Mouse (Mus musculus) naive thymus-derived CD4-positive, alpha-beta T cell, adult 2 months (primary cell): ENCODE results near the gene Bcl2.
"Not testable (repeated sequence)": the region's sequence is repeated elsewhere in the genome, so short reads cannot be mapped to it uniquely, and the experiment has no call there.

Experiments used
- DNase-seq: peaks from one replicate; pipeline ENCODE4 v3.0.0-alpha.2; 2011; ENCODE audit warnings: low read depth

The Bcl2 gene

DNA sequence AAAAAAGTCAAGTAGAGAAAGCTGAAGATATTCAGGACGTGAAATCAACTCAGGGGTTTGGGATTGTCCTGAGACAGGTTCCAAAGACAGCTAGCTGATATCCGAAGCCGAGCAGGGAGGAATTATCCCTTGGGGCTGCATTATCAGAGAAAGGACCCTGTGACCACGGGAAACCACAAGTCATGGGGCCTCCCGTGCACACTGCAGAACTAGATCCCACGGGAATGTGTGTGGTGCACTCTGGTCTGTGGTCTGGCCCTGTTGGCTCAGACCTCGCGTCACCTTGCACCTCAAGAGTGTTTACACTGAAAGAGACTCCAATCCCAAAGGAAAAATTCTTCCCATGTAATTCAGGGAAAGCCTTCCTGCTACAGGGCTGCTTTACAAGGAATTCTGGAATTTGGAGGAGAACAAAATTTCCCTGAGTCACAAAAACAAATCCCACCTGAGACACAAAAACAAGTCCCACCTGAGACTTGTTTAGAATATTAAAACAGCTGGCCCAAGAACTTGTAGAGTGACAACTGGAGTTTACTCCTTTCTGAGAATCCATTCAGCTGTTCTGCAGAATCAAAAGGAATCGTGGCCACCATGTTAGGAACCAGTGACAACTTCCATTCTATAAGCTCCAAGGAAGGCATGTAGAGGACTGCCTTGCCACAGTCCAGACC is 158.4 kb downstream of the Bcl2 start:
- DNase-seq: no peak

DNA sequence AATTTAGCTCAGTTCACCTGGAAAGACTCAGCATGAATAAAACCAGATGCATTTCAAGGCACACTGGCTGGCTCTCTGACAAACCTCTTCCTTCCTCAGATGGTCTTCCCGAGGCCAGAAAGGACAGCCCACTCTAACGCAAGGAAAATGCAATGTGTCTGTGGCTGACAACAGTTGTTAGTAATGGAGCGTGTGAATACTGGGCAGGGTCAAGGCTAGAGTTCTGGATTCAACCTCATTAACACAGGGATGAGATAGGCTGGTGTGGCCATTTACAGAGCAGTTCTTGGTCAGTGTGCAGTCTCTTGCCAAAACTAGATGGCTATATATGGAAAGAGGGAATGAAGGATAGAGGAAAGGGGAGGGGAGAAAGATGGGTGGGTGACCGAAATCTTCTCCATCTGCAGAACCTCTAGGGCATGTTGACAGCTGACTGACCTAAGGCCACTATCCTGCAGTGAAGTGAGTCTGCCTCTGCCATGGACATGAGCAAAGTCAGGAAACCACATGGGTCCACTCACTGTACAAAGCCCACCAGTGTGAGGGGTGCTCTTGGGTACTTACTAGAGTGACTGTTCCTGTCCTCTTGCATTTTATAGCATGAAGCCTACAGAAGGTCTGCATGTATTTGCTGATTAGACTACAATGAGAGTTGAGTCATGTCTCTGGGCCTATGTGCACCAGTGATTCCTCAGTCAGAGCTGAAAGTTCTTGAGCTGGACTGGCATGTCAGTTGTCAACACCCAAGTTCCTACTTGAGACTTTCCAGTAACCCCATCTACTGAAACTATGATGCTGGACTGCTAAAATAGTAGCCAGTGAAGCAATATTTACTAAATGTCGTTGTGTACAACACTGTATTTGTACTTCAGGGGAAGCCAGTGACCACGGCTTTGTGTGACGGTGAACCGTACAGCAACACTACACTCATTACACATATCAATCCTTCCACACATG is 159.9 kb downstream of the Bcl2 start:
- no peak for DNase-seq

DNA sequence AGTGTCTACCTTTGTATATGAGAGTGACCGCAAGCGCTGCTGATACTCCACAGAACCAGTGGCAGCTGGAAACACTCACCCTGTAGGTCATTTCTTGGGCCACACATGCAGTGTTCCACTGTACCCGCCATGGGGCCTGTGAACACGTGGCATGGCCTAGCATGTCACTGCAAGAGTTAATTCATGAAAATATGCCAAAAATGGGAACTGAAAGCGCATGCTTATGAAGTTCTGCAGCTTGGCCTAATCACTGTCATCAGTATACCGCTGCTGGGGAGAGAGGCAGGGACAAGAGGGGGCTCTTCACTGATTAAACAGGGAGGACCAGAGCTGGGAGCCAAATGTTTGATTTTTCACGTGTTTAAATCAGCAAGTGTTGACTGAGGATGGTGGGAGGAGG is 161.2 kb downstream of the Bcl2 start:
- no peak for DNase-seq

DNA sequence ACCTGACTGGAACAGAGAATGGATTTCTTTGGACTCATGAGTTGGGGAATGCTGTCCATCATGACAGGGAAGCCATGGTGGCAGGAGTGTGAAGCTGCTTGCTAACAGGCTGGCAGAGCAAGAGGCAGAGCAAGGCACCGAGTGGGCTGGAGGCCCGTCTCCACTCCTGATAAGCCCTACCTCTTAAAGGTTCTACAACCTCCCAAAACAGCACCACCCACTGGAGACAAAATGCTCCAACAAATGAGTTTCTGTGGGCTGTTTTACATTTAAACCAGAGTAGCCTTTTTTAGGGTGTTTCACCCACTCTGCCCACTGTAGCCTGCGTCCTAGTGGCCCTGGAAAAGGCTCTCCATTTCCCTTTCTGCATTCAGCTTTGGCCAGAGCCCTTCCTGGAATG is 163.5 kb downstream of the Bcl2 start:
- no peak for DNase-seq

DNA sequence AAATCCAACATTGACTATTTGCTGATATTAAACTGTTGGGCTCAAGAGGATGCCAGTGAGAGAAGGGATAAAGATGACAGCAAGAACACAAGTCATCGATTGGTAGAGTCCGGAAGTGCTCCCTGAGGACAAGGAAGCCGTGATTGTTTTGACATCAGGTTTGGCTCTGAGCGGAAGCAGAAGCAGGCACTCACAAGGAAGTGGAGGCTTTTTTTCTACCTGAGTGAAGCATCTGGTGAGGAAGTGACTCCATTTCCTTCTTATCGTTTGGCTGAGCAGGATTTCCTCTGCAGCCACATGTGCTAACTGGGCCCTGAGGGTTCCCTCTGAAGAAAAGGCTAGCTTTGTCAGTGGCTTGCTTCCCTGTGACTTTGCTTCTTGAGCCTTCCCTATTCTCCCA is 165.0 kb downstream of the Bcl2 start:
- peak; percentile 71 for DNase-seq

DNA sequence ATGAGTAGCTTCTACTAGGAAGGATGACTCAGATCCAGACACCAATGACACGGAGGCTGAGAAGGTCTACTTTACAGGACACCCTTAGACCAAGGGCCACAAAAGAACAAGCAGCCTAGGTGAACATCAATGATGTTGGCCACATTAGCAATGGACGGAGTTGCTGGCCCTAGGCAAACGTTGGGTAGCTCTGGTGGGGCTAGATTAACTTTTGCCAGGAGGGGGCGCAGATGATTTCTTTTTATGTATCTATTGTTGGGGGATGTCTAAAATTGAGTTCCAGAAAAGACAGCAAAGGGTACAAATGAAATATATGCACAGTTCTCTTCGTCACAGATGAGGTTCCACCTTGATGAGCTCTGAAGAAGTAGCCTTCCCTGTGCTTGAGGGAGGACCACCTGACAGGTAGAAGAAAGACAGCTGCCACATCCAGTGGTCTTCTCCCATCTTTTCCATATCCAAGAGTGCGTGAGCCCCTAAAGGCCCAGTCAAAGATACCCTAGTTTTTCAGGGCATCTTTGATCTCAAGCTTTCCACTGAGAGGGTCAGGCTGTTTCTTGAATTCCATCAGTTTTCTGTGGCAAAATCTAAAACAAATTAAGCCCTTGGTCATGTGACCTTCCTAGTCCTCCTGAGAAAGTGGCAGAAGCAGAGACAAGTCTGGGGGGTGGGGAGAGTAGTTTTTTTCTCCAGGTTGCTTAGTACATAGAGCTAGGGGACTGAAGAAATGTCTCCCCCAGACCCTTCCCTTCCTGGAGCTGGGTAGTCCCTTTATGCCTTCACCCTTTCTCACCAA is 169.1 kb downstream of the Bcl2 start:
- DNase-seq: peak; percentile 79

DNA sequence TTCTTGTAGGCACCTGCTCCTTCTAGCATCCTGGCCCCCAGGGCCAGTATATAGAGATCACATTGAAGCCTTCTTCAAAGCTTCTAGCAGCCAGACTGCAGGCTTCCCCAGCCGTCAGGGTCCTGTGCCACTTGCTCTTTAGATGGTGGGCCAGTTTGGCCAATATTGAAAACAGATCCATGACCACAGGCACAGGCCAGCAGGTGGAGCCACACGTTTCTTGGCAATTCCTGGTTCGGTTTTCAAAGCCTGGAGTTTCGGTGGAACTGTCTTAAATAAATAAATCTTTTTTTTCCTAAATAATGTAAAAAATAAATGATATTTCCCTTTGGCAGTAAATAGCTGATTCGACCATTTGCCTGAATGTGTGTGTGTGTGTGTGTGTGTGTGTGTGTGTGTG is 171.3 kb downstream of the Bcl2 start:
- DNase-seq: no peak

DNA sequence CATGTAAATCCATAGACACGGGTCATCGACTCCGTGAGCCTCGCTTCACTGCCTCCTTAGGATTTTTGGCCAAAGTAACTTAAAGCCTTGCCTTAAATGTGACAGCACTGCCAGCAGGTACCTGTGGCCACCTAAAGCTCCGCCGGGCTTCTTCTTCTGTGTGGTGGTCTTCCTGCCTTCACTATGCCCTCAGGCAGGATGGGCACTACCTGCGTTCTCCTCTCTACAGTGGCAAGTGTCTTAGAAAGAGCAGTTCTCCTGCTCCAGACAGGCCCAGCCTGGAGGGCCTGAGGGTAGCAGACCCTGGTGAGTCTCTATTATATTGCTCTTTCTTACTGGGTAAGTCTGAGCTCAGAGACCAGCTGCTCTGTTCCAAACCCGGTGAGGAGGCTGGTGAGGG is 172.2 kb downstream of the Bcl2 start:
- no peak for DNase-seq

DNA sequence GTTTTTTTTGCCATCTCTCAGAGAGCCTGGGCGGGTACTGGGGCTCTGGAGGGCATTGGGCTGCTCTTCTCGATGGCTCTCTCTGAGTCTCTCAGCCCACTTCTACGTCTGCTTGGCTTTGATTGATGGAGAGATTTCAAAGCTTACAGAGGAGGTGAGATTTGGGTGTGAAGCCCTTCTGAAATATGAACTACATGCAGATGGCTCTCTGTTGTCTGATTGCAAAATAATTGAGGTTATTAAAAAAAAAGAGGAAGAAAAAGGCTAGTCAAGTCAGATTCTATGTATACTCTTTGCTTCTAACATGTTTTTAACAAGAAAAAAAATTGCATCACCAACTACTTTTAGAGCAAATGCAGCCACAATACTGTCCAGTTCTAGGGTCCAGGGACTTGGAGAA is 173.9 kb downstream of the Bcl2 start:
- no peak for DNase-seq

DNA sequence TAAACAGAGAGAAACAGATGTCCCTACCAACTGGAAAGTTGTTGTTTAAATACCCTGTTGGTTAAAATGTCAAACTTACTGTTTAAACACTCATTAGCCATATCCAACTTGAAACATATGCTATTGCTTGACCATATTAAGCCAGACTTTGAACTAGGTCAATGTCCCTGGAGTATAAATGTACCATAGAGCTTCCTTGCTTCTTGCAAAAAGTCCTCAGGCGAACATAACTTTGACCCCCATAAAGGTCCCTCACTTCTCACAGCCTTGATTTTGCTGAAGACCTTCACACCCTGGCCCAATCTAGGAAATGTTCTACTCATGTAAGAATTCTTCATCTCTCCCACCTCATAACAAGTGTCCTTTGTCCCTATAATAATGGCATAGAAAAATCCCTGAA is 175.0 kb downstream of the Bcl2 start:
- no peak for DNase-seq

DNA sequence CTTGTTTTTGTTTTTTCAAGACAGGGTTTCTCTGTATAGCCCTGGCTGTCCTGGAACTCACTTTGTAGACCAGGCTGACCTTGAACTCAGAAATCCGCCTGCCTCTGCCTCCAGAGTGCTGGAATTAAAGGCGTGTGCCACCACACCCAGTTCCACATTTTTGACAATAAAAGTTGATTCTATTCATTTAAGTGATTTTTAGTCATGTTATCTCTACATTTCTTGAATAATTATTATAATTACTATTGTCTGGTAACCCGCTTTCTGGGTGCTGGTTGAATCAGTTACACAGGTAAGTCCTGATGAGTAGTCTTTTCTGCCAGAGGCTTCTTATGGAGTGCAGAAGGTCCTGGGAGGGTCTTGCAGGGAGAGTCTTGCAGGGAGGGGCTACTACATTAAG is 179.2 kb downstream of the Bcl2 start:
- not testable (repeated sequence) for DNase-seq

DNA sequence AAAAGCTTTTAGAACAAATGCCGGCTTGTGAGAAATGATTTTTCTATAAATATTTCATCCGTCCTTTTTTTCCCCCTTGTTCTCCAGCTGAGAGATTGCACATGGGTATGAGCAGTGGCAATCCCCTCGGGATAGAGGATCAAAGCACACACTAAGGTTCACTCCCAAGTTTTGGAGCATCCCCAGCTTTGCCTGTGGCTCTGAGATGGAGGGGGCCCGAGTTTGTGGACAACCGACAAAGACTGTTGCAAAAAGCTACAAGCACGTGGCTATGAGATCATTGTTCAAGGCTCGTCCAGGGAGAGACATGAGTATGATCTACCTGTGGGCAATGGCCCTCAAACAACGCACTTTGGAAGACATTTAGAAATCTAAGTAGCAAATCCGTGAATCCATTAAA is 184.5 kb downstream of the Bcl2 start:
- no peak for DNase-seq

DNA sequence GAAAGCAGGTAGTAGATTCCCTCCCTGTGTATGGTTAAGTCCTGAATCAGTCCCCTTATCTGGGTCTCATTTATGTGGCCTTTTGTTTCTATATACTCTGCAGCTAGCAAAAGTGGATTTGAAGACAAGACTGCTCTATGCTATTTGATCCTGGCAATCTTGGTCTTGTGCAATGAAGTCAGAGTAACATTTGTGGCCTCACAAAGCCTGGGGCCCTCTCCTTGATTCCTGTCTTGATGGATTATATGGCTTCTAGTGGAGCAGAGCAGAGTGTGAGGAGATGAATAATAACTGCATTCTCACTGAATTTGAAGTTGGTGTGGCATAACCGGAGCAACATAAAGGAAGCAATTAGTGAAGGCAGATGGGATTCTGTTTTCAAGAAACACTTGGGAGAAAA is 186.5 kb downstream of the Bcl2 start:
- no peak for DNase-seq

DNA sequence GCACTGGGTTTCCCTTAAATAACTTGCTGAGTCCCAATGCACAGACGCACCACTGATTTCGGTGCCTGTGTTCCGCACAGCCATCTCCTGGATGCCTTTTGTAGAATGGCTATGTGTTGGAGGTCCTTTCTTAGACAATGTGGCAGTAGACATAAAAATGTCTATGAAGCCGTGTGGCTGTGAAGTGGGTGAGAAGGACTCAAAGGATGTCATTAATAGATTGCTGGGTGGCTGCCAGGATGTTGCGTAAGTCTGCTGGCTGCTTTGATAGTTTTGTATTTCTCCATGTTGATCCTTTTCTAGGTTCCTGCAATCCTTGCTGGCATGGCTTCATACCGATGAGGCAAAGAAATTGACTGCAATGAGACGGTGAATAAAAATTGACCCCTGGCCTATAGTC is 187.3 kb downstream of the Bcl2 start:
- no peak for DNase-seq

DNA sequence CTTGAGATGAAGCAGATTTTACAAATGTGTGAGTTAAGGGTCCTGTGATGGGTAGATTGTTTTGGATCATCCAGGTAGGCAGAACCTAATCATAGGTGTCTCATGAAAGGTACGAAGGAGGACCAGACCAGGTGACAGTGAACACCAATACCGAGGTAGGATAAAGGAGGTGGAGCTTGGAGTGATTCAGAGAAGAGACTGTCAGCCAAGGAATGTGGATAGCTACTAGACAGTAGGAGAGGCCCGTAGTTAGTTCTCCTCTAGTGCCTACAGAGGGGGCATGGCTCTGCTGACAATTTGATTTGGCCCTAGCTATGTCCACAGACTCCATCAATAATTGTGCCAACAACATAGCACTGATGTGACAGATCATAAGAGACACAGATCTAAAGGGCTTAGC is 188.0 kb downstream of the Bcl2 start:
- DNase-seq: no peak

DNA sequence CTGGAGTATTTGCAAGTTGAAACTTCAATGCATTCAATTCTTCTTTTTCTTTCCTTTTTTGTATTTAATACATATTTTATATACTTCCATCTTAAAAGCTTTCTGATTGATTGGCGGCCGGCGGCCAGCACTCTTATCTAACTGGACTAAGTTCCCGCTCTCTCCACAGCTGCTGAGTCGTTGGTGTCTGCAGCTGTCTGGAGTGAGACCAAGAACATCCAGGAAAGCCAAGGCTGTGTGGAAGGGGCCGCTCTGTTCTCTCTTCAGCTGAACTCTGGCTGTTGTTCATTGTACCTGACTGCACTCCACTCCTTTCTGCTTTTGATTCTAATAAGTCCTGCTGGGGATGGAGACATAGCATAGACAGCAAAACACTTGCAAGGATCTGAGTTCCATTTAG is 190.3 kb downstream of the Bcl2 start:
- DNase-seq: no peak

DNA sequence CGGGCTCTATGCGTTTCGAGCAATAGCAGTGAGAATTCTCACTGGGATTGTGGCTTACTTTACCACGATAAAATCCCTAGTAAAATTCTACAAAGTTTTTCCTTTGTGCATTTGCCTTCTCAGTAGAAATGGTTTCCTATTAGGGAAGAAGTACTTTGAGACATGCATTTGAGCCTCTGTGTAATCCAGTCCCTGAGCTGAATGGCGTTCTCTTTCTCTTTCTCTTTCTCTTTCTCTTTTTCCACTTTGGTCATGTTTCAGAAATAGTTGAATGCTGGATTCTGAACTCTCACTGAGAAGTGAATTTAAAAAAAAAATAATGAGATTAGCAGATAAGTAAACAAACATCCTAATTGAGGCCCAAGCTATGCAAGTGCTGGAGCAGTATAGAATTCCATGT is 191.1 kb downstream of the Bcl2 start:
- DNase-seq: no peak

DNA sequence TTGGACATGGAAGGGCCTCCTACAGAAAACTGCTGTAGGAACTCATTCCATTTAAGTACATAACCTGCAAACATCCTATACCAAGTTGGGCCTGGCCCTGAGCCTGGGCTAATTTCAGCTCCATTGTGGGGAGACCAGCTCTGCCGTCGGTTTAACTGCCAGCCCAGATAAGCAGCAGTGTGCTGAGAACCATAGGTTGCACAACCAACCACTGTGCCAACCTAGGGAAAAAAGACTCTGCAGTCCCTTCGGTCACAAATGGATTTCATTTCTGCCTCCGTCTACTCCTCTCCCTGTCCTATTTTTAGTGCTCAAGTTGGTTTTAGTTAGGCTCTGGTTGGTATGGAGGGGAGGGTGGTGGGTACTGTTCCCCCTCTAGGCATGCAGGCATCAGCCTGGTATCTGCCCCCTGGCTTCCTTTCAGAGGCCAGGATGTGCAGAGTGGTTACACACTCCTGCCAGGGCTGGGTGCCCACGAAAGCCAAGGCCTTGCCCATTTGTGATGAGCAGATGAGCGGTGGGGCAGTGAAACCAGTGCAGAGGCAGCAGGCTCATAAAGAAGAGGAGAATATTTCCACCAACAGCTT is 196.4 kb downstream of the Bcl2 start:
- DNase-seq: no peak

DNA sequence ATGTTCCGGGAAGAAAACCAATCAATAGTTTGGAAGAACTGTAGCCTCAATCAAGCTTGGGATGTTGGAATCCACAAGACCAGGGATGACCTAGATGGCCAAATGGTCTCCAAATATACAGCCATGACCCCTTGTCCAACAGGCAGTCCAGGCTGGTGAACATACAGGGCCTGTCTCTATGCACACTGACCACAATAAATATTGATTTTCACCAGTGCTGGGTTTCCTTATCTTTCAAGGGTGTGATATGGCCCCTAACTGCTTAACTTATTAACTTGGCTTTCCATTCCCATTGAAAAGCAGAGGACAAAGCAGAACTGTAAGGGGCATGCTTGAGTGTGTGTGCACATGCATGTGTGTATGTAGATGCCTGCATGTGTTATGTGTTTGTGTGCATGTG is 197.0 kb downstream of the Bcl2 start:
- DNase-seq: no peak

DNA sequence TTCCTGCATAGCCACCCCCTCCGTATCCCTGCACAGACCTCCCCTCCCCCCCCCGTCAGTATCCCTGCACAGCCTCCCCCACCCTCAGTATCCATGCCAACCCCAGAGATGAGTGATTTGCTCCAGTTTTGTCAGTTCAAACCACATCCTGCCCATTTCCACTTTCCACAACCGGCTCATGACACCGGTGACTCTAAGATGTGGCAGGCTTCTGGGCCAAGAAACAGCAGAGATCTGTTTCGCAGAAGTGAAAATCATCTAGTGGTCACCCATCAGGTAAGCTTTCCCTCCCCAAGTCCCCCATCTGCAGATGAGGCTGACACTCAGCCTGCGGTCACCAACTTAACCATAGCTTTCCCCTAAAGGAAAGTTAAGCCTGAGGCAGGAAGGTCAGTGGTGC is 198.5 kb downstream of the Bcl2 start:
- peak; percentile 83 for DNase-seq

DNA sequence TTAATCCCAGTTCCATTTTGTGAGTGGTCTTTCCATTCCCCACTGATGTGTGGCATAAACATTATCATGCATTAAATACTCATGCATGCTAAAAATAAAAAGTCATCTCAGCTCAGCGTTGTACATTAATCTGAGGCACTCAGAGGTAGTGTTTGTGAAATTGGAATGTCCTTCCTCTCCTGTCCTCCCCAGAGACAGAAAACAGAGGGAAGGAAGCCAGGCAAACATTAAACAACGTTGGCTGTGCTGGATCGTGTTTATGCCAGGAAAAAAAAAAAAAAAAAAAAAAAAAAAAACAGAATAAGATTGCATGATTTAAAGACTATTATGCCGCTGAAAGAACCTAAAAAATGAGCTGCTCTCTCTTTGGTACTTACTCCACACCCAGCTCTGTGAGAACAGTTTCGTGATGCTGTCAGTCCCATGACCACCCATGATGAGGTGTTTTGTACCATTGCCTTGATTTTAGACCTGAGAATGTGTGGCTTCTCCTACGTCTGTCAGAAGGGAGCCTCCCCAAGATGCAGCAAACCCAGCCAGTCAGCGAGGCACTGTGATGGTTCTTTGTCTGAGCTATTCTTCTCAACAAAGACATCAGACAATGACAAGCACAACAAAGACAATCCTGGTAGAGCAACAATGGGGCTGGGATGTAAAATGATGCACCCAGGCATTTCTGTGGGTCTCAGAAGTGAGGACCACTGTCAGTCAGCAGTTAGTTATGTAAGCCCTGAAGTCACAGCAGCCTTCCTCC is 200.0 kb downstream of the Bcl2 start:
- DNase-seq: no peak

DNA sequence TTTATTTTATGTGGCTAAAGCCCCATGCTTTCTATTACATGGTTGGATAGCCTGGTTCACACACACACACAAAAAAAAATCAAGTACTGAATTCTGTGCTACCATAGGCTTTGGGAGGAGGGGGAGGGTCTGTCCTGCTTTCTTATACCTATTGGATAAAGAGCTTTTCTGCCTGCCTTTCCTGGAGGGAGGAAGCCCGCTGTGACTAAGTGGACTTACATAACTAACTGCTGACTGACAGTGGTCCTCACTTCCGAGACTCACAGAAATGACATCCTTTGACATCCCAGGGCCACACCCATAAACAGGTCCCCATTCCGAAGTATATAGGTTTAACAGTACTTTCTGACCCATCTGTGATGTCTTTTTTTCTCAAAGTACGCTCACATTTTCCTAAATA is 200.6 kb downstream of the Bcl2 start:
- DNase-seq: no peak
